Mouse (Mus musculus) gastrocnemius, adult 8-10 months (tissue): Measurements from ENCODE around the gene Arhgef38. TPM values are rescaled to one million over a fixed set of nuclear protein-coding genes. Genes with fewer than 3 reads are reported as not detected.

ENCODE experiments used
- DNase-seq, 2 experiments: peaks; one replicate each; pipeline ENCODE4 v3.0.0; 2022; ENCODE audit warnings: low spot score in 2 of 2
- total RNA-seq, 4 experiments: library from RNA; stranded (reverse); gene quantifications; 2 replicates each; pipeline ENCODE4 v1.2.4; 2022

Arhgef38 gene
- not detected for total RNA-seq

DNA sequence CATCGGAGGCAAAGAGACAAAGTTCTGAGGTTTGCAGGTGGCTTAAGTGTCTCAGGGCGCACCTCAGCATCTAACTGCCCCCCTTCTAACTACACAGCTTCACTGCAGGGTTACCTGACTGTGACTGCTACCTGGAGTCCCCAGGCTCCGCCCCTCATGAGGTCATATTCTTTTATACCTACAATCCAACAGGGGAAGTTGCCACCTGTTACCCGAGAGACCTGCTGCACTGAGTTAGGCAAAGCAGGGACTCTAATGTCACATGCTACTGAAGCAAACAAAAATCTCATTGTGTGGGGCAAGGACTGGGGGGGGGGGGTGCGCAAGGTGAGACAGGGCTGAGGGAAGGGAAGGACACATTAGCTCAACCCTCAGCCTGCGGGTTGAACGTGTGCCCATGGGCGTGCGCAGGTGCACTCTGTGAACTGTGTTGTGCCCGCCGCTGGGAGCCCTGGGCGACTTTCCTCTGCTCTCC is at the start of gene Arhgef38:
Gene Arhgef38, minus strand, starts transcription at position 129 of the 475 bp plus-strand sequence.
- DNase-seq, result no peak

DNA sequence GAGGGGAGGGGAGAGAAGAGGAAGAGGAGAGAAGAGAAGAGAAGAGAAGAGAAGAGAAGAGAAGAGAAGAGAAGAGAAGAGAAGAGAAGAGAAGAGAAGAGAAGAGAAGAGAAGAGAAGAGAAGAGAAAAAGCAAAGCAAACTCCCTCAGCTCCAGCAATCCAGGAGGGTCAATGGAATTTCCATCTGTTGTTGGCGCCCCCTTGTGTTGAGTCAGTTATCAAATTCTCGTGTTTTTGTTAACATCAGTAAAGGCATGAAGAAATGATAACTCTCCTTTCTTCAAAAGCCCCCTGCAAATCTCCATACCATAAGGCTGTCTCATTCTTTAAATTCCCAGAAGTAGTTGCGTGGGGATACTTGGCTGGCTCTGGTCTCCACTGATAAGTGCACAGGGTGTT is 37.1 kb upstream of the Arhgef38 start:
- DNase-seq, result peak; percentile 9 to 11

DNA sequence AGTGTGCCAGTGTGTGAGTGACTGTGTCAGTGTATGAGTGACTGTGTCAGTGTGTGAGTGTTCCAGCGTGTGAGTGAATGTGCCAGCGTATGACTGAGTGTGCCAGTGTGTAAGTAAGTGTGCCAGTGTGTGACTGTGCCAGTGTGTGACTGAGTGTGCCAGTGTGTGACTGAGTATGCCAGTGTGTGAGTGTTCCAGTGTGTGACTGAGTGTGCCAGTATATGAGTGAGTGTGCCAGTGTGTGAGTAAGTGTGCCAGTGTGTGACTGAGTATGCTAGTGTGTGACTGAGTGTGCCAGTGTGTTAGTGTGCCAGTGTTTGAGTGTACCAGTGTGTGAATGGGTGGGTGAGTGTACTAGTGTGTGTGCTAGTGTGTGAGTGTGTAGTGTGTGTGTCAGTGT is 24.1 kb upstream of the Arhgef38 start:
- no peak for DNase-seq

DNA sequence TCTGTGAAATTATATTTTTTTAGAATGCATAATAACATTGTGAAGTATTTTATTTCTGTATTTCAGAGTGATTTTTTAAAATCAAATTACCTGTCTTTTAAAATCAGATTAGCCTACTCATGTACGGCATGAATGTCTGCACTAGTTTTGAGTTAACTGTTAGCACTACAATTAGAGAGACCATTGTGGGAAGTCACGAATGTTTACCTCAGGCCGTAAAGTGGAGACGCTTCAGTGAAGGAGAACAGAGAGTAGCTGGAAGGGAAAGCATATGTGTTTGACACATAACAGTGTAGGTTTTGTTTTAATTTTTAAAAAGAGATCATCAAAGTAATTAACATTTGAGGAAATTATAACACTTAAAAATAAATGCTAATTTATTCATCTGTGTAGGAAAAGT is 21.1 kb upstream of the Arhgef38 start:
- no peak for DNase-seq

DNA sequence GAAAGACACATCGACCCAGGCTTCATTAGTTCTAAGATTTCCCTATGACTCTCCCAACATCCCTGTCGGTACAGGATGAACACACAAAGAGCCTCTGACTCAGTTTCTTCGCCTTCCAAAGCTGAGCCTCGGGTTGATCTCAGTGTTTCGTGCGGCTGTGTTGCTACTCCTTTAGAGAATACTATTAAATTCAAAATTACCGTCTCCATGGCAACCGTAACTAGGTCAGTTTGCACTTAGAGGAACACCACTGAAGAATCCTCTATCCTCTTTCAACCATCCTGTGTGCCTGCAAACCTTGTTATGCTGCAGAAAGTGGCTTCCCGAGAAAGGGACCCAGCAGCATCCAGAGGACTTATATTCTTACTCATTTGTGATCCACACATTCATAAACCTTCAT is 9.3 kb upstream of the Arhgef38 start:
- DNase-seq, result no peak

DNA sequence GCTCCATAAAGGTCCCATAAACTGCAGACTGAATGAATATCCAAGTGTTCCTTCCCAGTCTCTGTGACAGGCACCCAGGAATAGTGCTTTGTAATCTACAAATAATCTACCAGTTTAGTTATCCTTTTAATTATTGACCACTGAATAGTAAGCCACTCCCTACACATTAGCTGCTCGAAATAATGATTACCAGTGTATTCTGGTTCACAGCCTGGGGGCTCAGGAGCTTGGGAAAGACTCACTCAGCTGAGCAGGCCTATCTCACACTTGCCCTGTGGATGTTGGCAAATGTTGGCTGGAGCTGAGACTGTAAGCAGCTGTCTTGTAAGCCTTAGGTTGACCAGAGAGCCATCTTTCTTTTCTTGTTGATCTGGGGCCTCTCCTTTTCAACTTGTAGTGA is 7.2 kb upstream of the Arhgef38 start:
- DNase-seq, result no peak

DNA sequence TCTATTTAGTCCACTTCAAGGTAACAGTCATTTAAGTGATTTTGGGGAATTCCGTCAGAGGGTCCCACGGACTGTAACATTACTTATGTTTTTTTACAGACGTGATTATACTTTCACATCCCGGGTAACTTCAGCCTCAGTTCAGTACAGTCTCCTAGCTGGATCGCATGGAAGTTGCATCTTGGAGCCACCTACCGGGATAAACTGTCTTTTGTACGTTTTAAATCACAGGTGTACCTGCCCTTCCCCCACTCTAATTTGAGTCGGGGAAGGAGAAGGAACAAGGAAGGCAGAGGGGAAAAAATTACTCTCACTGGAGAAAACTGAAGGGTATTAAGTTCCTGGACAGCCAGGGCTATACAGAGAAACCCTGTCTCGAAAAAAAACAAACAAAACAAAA is 756 bp downstream of the Arhgef38 start:
- no peak for DNase-seq

DNA sequence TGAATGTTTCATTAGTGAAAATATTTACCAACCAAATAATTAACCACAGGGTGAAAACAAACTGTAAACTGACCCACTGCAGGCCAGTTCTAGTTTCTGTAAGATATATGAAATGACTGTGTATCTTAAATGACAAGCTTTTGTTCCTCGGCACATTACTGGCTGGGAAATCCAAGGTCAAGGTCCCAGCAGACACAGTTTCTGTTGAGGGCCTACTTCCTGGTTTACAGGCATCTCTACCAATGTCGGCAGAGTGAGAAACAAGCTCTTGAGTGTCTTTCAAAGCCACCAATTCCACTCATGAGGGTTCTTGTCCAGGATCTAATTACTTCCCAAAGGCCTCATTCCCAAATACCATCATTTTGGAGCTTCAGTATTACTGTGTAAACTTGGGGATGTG is 4.3 kb downstream of the Arhgef38 start:
- DNase-seq, result no peak

DNA sequence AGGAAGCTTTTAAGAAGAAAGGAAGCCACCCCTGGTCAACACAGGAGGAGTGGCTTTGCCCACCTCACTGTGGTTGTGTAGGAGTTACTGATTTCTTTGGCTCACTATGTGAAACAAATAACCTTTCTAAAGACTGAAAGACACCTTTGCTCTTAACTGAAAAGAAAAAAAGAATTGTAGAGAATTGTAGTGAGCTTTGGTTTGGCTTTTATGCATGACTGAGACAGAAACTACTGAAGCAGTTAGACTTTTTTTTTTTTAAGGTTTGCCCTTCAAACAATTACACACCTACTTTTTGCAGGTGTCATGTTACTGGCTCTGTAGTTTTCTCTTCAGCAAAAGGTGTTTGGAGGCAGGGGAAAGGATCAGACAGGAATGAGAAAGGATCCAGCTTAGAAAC is 5.2 kb downstream of the Arhgef38 start:
- DNase-seq, result no peak

DNA sequence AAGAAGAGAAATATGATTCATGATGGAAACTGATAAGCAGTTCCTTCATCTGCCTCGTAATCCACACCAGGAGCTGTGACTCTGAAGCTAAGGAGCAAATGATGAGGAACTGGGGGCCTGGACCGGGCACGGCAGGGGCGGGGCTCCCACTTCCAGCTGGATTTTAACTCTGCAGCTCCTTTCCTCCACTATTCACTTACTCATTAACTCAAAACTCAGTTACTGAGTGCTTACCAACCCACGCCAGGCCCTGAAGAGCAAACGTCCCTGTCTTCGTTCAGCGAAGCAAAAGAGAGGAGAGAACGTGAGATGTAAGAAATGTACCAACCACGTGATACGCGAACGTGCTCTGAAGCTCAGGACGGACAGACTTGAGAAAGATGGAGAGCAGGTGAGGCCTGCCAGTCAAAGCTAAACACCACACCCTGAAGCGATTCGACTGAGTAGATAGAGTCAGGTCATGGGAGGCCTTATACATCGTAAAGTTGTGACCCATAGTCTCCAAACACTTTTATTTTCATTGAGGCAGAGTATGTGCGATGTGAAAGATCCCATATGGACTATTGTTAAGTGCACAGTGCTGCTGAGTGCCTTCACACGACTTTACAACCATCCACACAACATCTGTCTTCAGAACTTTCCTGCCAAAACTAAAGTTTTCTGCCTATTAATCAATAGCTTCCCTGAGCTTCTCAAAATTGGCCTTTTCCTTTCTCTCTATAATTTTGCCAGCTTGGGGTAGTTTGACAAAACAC is 7.3 kb downstream of the Arhgef38 start:
- DNase-seq, result no peak

DNA sequence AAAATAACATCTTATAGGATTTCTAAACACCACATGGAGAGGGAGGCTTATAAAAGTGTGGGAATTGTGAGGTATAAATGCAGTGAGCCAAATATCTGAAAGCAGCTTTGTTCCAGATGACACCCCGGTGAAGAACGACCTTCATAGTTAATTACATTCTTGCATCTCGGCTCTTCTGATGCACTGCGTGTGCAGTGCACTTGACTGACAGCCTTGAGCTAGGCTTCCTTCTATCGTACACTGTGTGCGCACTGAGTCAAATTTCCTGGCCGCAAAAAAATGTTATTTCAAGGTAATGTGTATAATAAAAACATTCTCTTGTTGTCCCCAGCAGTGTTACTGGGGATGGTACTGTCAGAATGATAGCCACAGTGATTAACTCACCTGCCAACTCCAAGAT is 16.2 kb downstream of the Arhgef38 start:
- DNase-seq, result no peak

DNA sequence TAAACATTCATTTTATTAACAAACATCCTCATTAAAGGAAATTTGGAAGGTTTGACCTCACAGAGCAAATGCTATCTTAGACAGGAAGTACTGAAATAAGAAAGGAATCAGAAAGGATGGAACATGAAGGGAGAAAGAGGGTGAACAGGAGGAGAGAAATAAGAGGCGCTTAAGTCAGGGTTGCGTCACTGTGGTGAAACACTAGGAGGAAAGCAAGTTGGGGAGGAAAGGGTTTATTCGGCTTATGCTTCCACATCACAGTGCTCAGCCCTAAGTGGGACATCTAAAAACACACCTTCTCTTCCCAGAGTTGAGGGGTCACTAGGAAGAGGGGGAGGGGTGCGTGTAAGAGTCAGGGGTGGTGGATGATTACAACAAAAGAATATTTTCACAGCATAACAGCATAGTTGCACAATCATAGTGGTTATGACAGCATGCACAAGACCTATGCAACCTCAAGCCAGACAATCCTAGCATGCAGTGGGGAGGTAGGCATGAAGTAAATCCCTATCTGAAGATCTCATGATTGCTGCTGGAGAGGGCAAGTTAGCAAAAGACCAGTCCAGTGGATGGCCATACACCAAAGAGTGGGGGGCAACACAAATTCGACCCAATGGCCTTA is 19.4 kb downstream of the Arhgef38 start:
- no peak for DNase-seq

DNA sequence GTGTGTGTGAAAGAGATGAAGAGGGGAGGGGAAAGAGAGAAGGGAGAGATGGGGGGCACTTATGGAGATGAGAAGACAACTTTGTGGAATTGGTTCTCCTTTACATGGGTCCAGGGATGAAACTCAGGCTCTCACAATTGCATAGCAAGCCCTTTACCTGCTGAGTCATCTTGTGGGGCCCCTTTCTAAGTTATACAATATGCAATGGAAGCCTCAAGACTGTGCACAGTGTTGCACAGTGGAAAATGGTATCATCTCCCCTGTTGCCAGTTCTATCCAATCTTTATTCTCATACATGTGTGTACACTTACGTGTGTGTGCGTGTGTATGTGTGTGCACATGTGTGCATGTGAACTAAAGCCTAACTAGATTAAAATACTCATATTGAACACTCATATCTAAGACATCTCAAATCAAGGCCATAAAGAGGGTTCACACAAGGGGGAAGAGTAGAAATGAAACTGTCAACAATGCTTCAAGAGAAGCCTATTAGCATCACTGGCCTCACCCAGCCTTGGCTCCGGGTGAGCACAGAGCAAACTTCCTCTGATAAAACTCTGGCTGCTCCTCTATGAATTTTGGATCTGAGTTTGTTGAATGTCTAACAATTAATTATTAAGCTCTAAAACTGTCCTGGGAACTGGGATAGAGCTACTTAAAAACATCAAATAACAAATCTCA is 21.2 kb downstream of the Arhgef38 start:
- no peak for DNase-seq

DNA sequence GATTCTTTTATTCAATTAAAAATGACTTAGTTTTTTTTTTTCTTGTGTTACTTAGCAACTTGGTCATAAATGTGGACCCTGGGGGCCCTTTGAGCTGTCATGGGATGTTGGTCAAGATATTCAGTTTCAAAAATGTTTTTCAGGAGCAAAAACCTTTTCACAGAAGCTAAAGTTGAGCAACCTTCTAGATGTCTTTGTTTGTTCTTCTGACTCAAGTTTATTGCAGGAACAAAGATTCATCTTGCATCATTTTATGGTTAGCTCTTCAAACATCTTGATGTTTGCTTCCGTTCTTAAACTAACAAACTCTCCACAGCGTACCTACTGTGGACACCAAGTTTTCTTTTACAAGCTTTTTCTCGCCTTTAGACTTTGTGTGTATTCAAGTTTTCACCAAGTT is 23.4 kb downstream of the Arhgef38 start:
- DNase-seq, result no peak

DNA sequence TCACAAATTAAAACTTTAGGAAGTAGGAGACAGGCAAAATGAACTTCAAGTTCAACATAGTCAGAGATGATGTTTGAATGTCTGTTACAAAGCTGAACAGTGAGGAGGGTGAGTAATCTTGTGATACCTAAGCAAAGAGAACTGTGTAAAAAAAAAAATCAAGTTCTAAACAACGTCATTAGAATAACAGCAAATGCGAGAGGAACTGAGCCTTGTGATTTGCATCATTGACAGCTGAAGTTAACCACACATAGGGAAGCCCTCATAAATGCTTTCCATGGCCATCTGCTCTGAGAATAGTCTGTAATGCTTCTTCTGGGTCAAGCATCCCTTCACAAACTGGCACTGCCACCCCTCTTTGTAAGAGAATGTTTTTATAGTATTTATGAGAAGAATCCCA is 31.0 kb downstream of the Arhgef38 start:
- no peak for DNase-seq

DNA sequence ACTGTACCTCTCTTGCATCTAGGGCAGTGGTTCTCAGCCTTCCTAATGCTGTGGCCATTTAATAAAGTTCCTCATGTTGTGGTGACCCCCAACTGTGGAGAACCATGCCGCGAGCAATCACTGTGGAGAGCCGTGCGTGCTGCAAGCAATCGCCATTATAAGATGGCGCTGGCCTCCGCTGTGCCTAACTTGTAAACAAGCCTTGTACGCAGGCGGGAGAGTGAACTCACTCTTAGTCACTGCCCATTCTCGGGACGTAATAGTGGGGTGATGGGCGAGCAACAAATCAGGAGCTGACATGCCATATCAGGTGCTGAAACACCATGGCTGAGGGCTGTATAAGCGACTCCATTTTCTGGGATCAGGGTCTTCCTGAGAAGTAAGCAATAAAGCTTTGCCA is 32.6 kb downstream of the Arhgef38 start:
- DNase-seq, result no peak

DNA sequence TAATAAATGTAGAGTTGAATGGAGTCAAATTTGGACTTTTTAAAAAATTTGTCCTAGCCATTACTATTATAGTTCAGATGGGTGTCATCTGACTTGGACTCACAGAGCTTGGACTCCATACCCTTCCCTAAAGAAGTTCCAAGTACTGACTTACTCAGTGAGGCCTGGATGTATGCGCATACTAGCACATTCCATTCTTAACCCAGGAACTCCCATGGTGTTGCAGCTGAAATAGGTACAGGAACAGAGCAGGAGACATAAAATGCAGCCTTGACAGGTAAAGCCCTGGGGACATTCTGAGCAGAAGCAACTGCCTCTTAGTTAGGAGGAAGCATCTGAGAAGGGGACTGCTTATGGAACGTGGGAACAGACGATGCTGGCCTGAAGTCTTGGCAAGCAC is 45.8 kb downstream of the Arhgef38 start:
- no peak for DNase-seq

DNA sequence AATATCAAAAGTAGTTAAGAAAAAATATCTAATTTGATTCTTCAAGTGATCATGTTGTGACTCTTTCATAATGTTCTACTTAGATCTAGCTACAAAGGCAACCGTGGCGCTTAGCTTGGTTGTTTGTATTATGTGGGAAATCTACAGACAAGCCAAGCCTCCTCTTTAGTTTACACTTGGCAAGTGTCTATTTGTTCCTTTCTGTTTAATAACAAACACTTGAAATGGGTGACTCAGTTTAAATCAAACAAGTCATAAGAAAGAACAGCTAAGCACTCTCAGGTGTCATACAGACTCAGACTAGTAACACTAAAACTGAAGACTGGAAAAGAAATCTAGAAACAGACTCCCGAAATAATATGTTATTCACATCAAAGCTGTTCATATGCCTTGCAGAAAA is 47.2 kb downstream of the Arhgef38 start:
- no peak for DNase-seq

DNA sequence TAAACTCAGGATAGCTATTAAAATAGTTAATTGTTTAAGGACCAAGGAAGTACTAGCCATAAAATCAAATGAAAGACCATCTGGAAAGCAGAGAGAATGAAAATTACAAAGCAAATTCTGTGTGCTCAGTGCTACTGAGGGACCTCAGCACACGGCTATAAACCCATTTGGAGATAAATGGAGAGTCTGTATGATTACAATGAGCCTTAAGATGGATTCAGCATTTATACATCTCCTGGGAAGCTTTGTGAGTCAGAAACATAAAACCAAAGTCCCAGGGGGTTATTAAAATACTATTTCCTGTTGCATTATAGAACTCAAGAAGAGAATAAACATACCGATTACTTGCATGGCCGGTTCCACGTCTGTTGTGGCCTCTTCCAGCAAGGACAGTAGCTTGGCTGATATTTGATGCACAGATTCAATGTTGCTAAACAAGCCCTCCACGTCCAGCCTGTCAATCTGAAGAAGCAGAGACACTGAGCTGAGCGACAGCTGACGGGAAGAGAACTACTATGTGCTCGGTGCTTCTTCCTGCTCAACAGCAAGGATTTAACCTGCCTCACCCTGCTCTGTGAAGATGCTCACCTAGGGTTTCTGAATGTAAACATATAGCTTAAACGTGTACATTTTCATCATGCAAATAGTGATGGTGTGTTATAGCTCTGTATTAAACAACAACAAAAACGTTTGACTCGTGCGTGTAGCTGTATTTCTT is 58.6 kb downstream of the Arhgef38 start:
- DNase-seq, result no peak

DNA sequence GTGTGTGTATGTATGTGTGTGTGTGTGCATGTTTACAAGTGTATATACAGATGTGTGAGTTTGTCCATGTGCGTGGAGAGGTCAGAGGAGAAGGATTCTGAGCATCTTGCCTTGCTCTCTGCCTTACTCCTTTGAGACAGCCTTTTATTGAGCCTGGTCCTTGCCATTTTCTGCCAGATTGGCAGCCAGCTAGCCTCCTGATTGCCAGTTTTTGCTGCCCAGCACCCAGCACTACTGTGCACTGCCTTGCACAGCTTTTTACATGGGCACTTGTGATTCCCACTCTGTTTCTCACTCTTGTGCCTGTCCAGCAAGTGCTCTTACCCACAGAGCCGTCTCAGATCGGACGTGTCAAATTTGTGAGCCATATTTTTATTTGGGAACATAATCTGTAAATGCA is 62.5 kb downstream of the Arhgef38 start:
- no peak for DNase-seq

DNA sequence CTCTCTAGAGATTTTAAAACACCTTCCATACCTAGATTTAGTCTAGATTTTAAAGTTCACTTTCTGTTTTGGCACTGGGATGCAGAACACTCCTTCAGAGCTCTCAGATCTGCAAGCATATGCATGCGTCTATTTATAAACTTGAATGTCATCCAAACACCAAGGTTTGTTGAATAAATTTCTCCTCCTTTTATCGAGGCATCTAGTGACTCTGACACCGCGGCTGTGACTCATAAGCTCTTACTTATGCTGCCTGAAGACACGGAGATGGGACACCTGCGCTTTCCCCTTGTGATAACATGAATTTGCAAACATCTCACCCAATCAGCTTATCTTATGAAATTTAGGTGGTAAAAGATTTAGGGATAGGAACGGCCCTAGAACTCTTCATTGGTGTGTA is 65.0 kb downstream of the Arhgef38 start:
- DNase-seq, result no peak

DNA sequence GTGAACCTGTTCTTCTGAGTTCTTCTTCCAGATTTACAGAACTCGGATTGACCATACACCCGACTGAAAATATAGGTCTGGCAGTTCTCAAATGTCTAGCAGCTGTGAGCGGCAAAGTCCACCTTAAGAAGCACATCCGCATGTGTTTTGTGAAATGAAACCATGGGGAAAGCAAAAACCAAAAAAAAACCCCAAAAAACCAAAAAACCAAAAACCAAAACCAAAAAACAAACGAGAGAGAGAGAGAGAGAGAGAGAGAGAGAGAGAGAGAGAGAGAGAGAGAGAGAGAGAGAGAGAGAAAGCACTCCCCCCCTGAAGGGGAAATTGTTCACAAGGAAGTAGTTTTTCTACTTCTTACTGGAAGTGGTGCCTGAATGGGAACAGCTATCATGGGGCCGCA is 67.2 kb downstream of the Arhgef38 start:
- DNase-seq, result no peak
